Mouse (Mus musculus): ENCODE data around the gene Depdc5.
"Not testable (repeated sequence)": the region's sequence is repeated elsewhere in the genome, so short reads cannot be mapped to it uniquely, and the experiment has no call there.

GRCm38 (mm10) chr5:32849580-32849979 lies 13.9 kb upstream of the Depdc5 start:
- TF ChIP-seq POLR2A (IDR thresholded peaks at IDR 0.05; ENCODE audit: control insufficient read depth, low read depth, low read length); CTCF (IDR thresholded peaks at IDR 0.05; ENCODE audit: control insufficient read depth, insufficient read depth, insufficient replicate concordance, low read depth, low read length): not testable (repeated sequence)
